Mouse (Mus musculus) megakaryocyte, embryonic 14.5 days (primary cell): Measurements from ENCODE around the gene Pygm. TPM values are rescaled to one million over a fixed set of nuclear protein-coding genes. Genes with fewer than 3 reads are reported as not detected.
A peak's percentile ranks its signal among the peaks of the same experiment; 100 is the strongest.

ENCODE experiments used
- H3K27me3 ChIP-seq: replicated peaks from 2 replicates; pipeline ENCODE3; 2012; ENCODE audit warnings: inconsistent platforms
- H3K36me3 ChIP-seq: replicated peaks from 2 replicates; pipeline ENCODE3; 2012; ENCODE audit warnings: low read length, inconsistent platforms, mixed read lengths
- H3K4me1 ChIP-seq: 2 replicates; pipeline ENCODE4 v1.6.1; 2012; ENCODE audit warnings: inconsistent platforms
- H3K4me3 ChIP-seq: replicated peaks from 2 replicates; pipeline ENCODE3; 2012; ENCODE audit warnings: moderate library complexity, mild to moderate bottlenecking, inconsistent platforms
- H3K9me3 ChIP-seq: 2 replicates; pipeline ENCODE4 v1.6.1; 2012; ENCODE audit warnings: inconsistent platforms
- FLI1 ChIP-seq: IDR thresholded peaks from 2 replicates; pipeline ENCODE4 v1.6.1; 2012; ENCODE audit warnings: low read length, inconsistent platforms, mixed read lengths
- GATA1 ChIP-seq: IDR thresholded peaks from 3 replicates; pipeline ENCODE4 v1.6.1; 2012; ENCODE audit warnings: mixed read lengths, low read length, inconsistent platforms, borderline replicate concordance
- polyA plus RNA-seq: library from polyadenylated mRNA; stranded (reverse); fragments of >175 nt; gene quantifications from 2 replicates; pipeline ENCODE4 v1.2.3, GENCODE M21; 2012; ENCODE audit warnings: low replicate concordance; ENCODE audit not compliant: insufficient read depth

Gene Pygm
- polyA plus RNA-seq, 1 experiment: 3.6 TPM

DNA sequence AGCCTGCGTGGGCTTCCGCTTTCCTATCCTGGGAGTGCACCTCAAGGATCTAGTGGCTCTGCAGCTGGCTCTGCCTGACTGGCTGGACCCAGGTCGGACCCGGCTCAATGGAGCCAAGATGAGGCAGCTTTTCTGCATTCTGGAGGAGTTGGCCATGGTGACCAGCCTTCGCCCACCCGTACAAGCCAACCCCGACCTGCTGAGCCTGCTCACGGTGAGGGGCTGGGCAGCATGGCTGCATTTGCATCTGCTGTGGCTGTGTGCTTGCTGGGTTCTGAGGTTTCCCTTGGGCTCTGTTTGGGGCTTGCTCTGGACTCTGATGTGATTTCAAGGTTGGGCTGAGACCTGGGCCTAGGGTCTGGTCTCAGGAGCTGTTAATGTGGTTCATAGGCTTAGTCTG is 22.9 kb downstream of the Pygm start:
- Histone ChIP-seq H3K9me3 (no peaks in the 10 kb centered on the region), H3K36me3 (peaks cover 99% of the 10 kb centered on the region), H3K27me3 (peaks cover 25% of the 10 kb centered on the region), H3K4me3 (no peak overlapping the region), H3K4me1 (peaks cover 72% of the 10 kb centered on the region)
- TF ChIP-seq GATA1 (no peak), FLI1 (no peak)

DNA sequence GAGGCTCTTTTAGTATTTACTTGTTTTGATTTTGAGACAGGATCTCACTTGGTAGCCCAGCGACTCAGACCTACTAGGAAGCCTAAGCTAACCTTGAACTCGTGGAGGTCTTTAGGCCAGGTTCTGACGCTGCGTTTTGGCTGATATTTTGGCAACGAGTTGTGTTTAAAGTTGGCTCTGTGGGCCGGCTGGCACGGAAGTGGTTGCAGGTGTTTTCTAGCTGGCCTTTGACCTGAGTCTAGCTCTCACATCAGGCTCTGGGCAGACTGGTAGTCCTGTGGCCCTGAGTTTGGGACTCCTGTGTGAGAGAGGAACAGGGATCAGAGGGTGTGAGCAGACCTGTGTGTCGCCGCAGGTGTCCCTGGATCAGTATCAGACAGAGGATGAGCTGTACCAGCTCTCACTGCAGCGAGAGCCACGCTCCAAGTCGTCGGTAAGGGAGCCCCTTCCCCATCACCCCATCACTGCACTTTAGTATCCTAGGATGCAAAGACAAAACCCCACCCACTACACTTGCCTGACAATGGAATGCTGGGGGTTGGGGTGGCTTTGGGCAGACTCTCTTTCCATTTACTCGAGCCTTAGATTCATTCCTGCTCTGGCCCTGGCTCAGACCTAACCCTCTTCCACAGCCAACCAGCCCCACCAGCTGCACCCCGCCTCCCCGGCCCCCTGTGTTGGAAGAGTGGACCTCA is 23.8 kb downstream of the Pygm start:
- H3K27me3 ChIP-seq: peaks cover 19% of the 10 kb centered on the region
- H3K4me1 ChIP-seq: peaks cover 69% of the 10 kb centered on the region
- TF ChIP-seq FLI1: no peak
- TF ChIP-seq GATA1: no peak
- no peaks in the 10 kb centered on the region for H3K9me3 ChIP-seq
- peaks cover 99% of the 10 kb centered on the region for H3K36me3 ChIP-seq
- H3K4me3 ChIP-seq: no peak overlapping the region

DNA sequence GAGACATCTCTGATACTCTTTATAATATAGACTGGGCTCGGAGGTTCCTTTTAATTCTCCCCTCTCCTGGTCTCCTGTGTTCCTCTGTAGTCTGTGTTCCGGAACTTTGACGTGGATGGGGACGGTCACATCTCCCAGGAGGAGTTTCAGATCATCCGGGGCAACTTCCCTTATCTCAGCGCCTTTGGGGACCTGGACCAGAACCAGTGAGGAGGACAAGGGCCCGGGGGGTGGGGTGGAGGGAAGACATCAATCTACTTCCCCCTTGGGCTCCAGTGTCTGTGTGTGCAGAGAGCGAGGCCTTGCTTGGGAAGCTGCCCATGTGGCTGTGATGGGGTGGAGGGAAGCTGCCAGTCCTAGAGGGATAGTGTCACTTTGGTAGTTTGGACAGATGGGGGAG is 24.6 kb downstream of the Pygm start:
- no peak for TF ChIP-seq FLI1
- no peak for TF ChIP-seq GATA1
- no peaks in the 10 kb centered on the region for H3K9me3 ChIP-seq
- H3K4me3 ChIP-seq: no peak overlapping the region
- peaks cover 99% of the 10 kb centered on the region for H3K36me3 ChIP-seq
- H3K4me1 ChIP-seq: peaks cover 69% of the 10 kb centered on the region
- peaks cover 17% of the 10 kb centered on the region for H3K27me3 ChIP-seq

DNA sequence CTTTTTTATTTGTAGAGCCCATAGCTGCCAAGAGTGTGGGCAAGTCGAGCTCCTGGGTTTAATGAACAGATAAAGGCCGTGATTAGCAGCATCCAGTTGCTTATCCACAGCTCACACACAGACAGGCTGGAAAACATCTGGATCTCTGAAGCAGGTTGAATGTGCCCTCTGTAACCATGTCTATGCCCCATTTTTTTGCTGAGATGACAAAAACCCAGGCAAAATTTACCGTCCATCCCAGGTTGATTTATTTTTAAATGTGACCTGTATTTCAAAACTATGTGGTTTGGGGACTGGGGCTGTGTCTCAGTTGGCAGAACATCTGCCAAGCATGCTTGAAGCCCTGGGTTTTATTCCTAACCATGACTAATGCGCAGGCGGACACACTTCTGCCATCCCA is 25.0 kb downstream of the Pygm start:
- no peak overlapping the region for H3K4me3 ChIP-seq
- peaks cover 99% of the 10 kb centered on the region for H3K36me3 ChIP-seq
- peaks cover 68% of the 10 kb centered on the region for H3K4me1 ChIP-seq
- TF ChIP-seq FLI1 (no peak), GATA1 (no peak)
- no peaks in the 10 kb centered on the region for H3K9me3 ChIP-seq
- H3K27me3 ChIP-seq: peaks cover 13% of the 10 kb centered on the region

DNA sequence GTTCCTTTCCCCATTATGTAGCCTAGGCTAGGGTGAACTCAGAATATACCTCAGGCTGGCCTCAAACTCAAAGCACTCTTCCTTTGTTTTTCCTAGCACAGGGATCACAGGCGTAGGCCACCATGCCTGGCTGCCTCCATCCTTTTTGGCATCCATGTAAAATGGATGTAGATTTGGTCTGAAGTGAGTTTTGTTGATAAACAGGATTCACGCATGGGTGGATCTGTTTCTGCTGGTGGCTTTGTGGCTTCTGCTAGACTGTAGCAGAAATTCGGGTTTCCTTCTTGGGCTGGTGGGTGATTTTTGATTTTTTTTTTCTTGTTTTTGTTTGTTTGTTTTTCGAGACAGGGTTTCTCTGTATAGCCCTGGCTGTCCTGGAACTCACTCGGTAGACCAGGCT is 25.7 kb downstream of the Pygm start:
- Histone ChIP-seq H3K9me3 (no peaks in the 10 kb centered on the region), H3K27me3 (peaks cover 9% of the 10 kb centered on the region), H3K4me3 (no peak overlapping the region), H3K36me3 (peaks cover 99% of the 10 kb centered on the region), H3K4me1 (peaks cover 64% of the 10 kb centered on the region)
- TF ChIP-seq GATA1 (no peak), FLI1 (no peak)

DNA sequence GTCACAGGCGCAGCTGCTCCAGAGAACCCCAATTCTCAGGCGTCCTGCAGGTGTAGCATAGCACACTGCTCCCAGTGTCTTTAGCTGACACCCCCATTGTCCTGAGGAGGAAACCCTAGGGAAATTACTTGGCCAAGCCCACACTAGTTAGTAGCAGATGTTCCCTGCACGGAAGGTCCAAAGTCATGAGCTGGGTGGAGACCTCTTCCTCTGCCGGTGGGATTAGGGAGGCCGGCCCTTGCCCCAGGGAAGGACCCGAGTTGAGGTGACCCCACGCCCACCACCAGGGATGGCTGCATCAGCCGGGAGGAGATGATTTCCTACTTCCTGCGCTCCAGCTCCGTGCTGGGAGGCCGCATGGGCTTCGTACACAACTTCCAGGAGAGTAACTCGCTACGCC is 28.6 kb downstream of the Pygm start:
- Histone ChIP-seq H3K9me3 (no peaks in the 10 kb centered on the region), H3K27me3 (peaks cover 29% of the 10 kb centered on the region), H3K4me1 (peaks cover 70% of the 10 kb centered on the region), H3K4me3 (no peak overlapping the region), H3K36me3 (peaks cover 88% of the 10 kb centered on the region)
- no peak for TF ChIP-seq GATA1
- TF ChIP-seq FLI1: no peak

DNA sequence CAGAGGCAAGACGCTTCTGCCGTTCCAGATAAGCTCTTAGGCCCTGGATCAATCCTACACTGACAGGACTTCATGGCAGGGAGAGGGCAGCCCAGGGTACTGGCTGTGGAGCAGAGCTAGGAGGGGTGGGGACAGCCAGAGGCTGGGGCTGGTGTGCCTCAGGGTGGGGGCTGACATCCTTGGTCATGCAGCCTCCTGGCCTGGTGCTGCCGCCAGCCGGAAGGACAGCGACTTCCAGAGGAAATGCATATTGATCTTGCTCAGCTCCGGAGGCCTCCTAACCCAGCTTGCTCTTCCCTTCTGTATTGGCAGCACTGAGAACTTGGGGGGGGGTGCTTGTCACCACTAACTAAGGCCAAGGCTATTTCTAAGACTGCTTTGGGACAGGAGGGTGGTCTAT is 31.3 kb downstream of the Pygm start:
- H3K36me3 ChIP-seq: peaks cover 63% of the 10 kb centered on the region
- TF ChIP-seq FLI1: no peak
- TF ChIP-seq GATA1: no peak
- no peaks in the 10 kb centered on the region for H3K9me3 ChIP-seq
- peaks cover 70% of the 10 kb centered on the region for H3K4me1 ChIP-seq
- H3K27me3 ChIP-seq: peaks cover 55% of the 10 kb centered on the region
- no peak overlapping the region for H3K4me3 ChIP-seq

DNA sequence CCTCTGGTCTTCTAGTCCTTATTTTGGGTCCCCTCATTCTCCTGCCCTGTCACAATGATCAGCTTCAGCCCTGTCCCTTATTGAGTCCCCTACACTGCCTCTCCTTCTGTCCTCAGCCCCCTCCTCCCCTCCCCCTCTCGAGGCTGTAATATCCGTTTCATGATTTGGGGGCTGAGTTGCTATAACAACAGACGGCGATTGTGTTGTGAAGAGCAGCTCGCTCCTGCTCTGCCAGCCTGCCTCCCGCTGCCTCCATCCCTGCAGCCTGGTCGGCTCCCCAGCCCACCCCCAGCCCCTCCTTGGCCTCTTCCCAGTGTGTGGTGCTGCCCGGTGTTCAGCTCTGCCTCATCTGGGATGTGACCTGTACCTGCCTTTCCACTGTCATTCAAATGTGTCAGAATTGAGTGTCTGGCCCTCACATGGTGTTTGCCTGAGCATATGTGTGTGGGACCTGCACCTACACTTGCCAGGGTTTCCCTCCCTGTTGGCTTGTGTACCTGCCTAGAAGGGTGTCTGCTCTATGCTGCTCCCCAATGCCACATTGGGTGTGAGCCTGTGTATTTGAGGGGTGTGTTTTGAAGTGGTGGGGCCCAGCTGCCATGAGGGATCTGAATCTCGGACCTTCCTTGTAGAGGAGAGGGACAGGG is 32.0 kb downstream of the Pygm start:
- peaks cover 55% of the 10 kb centered on the region for H3K36me3 ChIP-seq
- peaks cover 63% of the 10 kb centered on the region for H3K27me3 ChIP-seq

DNA sequence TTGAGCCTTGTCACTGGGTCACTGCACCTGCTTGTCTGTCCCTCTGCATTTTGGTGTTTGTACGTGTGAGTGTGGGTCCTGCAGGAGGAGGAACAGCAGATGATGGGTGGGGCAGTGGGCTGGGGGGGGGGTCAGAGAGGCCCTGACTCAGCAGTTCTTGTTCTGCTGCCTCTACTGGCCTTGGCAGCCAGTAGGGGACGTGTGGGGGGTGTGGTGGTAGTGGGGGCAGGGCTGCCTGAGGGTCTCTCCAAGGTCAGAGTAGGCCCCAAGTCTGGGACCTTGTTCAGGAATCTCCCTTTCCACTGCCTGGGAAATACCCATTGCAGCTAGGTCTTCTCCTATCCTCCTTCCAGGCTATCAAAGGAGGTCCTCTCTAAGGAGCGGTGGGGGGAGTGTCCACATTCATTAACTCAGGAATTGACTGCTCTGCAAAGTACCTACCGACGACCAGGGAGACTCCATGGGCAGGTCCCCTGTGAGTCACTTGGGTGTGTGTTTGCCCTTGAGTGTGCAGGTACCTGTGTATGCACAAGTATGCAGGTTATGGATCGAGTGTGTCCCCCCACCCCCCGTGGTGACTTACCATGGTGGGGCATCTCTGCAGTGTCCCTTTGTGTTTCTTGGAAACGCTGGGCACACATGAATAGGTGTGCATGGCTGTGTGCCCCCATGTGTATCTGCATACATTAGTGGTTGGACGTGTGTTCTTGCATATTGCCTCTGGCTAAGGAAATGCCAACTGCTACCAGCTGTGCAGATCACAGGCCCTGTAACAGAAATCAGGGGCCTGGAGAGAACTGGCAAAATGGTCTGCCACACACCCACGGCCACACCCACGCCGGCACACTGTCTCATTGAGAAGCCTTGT is 32.9 kb downstream of the Pygm start:
- H3K27me3 ChIP-seq: peaks cover 71% of the 10 kb centered on the region
- TF ChIP-seq GATA1 (no peak), FLI1 (no peak)
- no peak overlapping the region for H3K4me3 ChIP-seq
- H3K4me1 ChIP-seq: peaks cover 72% of the 10 kb centered on the region
- no peaks in the 10 kb centered on the region for H3K9me3 ChIP-seq
- H3K36me3 ChIP-seq: peaks cover 46% of the 10 kb centered on the region

More for the DNA sequence above, 32.0 kb downstream of the Pygm start:
- Histone ChIP-seq H3K4me3 (no peak overlapping the region), H3K4me1 (peaks cover 72% of the 10 kb centered on the region), H3K9me3 (no peaks in the 10 kb centered on the region)
- TF ChIP-seq GATA1 (no peak), FLI1 (no peak)

DNA sequence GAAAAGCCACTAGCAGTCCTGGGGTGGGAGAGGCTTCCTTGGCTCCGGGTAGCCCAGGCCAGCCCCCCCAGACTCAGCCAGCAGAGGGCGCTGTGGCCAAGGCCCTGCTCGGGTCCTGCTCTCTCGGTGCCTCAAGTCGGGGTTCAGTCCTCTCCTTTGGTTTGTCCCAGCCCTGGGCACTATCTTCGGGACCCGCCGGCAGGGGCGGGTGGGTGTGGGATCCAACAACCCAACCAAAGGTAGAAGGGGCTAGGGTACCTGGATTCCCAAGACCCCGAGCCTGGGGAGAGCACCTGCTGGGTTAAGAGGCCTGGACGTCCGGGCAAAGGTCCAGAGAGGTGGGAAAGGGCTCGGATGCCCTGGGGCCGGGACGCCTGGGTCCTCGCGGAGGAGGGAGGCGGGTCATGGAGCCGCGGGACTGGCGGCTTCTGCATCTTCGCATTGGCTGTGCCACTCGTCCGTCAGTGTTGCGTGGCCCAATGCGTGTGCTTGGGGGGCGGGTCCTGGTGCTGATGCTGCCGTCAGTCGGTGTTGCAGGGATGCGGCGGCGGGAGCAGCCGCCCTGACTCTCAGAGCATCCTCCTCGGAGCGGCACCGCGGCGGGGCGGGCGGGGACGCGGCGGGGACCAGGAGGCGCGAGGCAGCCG is 34.2 kb downstream of the Pygm start, which contains the start of gene Nrxn2:
Gene Nrxn2 (plus strand): TSS at position 499 of the 647 bp plus-strand sequence.
- TF ChIP-seq GATA1: no peak
- no peak for TF ChIP-seq FLI1
- Histone ChIP-seq H3K4me3 (peak within 1 kb of the TSS; percentile 86), H3K9me3 (no peaks in the 10 kb centered on the region), H3K36me3 (peaks cover 34% of the 10 kb centered on the region), H3K27me3 (peaks cover 78% of the 10 kb centered on the region), H3K4me1 (peaks cover 61% of the 10 kb centered on the region)
